Mouse (Mus musculus): ENCODE measurements around the gene Tvp23a.
A peak's percentile ranks its signal among the peaks of the same experiment; 100 is the strongest.

The Tvp23a gene

GRCm38 (mm10) chr16:10394699-10395540 lies 52.2 kb downstream of the Tvp23a start, which contains the start of gene Tekt5:
TSS of gene Tekt5 (minus strand) at chr16:10395490.
- DNase-seq (ENCODE audit: low read depth, low spot score), result peak; percentile 55

- DNase-seq (ENCODE audit: low read depth, low spot score), result no peak
Measured at GRCm38 (mm10) chr16:10392587-10392986, 54.6 kb downstream of the Tvp23a start.

- DNase-seq (ENCODE audit: low read depth, low spot score), result no peak
Measured at GRCm38 (mm10) chr16:10388634-10389365, 58.4 kb downstream of the Tvp23a start.

DNA sequence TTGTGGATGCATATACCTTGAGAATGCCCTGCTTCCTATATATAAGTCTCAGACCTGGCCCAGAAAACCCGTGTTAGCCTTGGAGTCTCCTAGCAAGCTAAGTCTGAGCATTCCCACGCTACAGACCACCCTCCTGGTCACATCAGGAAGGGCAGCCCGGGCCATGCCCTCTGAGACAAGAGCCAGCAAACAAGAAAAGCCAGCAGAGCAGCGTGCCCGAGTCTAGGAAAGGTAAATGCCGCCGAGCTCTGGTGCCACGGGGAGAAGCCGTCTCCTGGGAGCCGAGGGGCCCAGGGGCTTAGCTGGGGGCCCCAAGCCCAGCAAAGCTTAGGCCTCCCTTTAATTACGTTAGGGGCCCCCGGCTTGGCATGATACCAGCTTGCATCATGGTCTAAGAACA lies 61.9 kb downstream of the Tvp23a start:
- DNase-seq (ENCODE audit: low read depth, low spot score), result no peak

GRCm38 (mm10) chr16:10384544-10384943 lies 62.6 kb downstream of the Tvp23a start:
- DNase-seq (ENCODE audit: low read depth, low spot score), result no peak

- DNase-seq (ENCODE audit: low read depth, low spot score), result peak; percentile 39
Measured at GRCm38 (mm10) chr16:10384060-10384497, 63.1 kb downstream of the Tvp23a start.

GRCm38 (mm10) chr16:10379531-10379930 lies 67.6 kb downstream of the Tvp23a start:
- no peak for DNase-seq (ENCODE audit: low read depth, low spot score)

GRCm38 (mm10) chr16:10377286-10377685 lies 69.9 kb downstream of the Tvp23a start:
- no peak for DNase-seq (ENCODE audit: low read depth, low spot score)

DNA sequence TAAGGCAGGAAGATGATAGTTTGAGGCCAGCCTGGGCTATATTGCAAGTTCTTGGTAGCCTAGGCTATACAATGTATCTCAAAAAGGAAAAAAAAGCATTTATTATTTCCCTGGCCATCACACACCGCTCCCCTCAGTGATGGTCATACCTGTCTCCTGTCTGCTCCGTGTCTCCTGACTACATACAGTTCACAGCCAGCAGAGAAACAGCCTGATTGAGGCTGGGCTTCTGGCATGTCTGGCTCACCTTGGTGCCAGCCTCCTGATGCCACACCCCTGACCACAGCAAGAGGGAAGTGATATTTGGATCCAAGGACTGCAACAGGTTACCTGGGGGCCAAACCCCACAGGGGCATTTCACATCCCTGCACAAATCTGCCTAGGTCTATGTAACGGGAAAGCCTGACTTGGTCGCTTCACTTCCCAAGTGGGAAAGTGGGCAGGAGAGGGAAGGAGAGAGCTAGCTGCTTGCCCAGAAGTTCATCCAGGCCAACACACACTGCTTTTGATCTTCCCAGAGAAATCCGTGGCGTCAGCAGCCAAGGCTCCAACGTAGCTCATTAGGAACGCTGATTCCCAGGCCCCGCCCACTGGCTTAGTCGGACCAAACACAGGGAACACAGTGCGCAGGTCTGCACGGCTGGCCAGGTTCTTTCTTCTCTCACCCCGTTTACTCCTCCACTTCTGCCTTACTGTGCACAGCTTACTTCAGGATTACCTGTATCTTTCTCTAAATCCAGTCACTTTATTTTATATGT lies 72.7 kb downstream of the Tvp23a start:
- DNase-seq (ENCODE audit: low read depth, low spot score), result no peak

- DNase-seq (ENCODE audit: low read depth, low spot score), result no peak
Measured at GRCm38 (mm10) chr16:10372372-10372771, 74.8 kb downstream of the Tvp23a start.
